Mouse (Mus musculus): ENCODE measurements around the gene Ptcd3. TPM values are rescaled to one million over a fixed set of nuclear protein-coding genes. Genes with fewer than 3 reads are reported as not detected.

Ptcd3 gene
- total and polyA plus RNA-seq, 3 experiments: 6.2 to 198 (median 143) TPM

GRCm38 (mm10) chr6:71940912-71941311 is 32.4 kb upstream of the Ptcd3 start:
- H3K4me3 ChIP-seq (ENCODE audit: low read depth, low read length): no peak overlapping the region
- TF ChIP-seq GATA1 (IDR thresholded peaks at IDR 0.05; ENCODE audit: borderline replicate concordance, low read length) (no peak), GATA2 (IDR thresholded peaks at IDR 0.05; ENCODE audit: borderline replicate concordance, low read depth, low read length) (no peak), POLR2AphosphoS5 (IDR thresholded peaks at IDR 0.05; ENCODE audit: insufficient replicate concordance, low read depth, low read length) (no peak), TAL1 (conservative IDR thresholded peaks at IDR 0.05; ENCODE audit: low read depth, low read length) (no peak), CTCF (IDR thresholded peaks at IDR 0.05; ENCODE audit: low read depth, low read length) (no peak)
- DNase-seq (ENCODE audit: low spot score) (no peak), ATAC-seq (ENCODE audit: extremely low read depth, insufficient number of reproducible peaks, low FRiP score, poor library complexity, severe bottlenecking) (no peak)
- no peaks in the 10 kb centered on the region for H3K27me3 ChIP-seq (ENCODE audit: insufficient read depth, low read length)
- 0 out of 2 replicates have a peak, but pooled peaks cover 2% of the 10 kb centered on the region for H3K4me1 ChIP-seq (ENCODE audit: insufficient read depth, low read depth, low read length)
- H3K36me3 ChIP-seq (replicated peaks): peaks cover 85% of the 10 kb centered on the region
- no peaks in the 10 kb centered on the region for H3K9me3 ChIP-seq (replicated peaks)

GRCm38 (mm10) chr6:71935737-71936136 is 27.2 kb upstream of the Ptcd3 start:
- H3K4me3 ChIP-seq (ENCODE audit: low read depth, low read length): no peak overlapping the region
- H3K27me3 ChIP-seq (ENCODE audit: insufficient read depth, low read length): no peaks in the 10 kb centered on the region
- ATAC-seq (ENCODE audit: extremely low read depth, insufficient number of reproducible peaks, low FRiP score, poor library complexity, severe bottlenecking): no peak
- H3K36me3 ChIP-seq (replicated peaks): peaks cover 95% of the 10 kb centered on the region
- no peak for TF ChIP-seq CTCF (IDR thresholded peaks at IDR 0.05; ENCODE audit: low read depth, low read length)
- no peak for TF ChIP-seq GATA2 (IDR thresholded peaks at IDR 0.05; ENCODE audit: borderline replicate concordance, low read depth, low read length)
- no peak for TF ChIP-seq POLR2AphosphoS5 (IDR thresholded peaks at IDR 0.05; ENCODE audit: insufficient replicate concordance, low read depth, low read length)
- no peak for TF ChIP-seq GATA1 (IDR thresholded peaks at IDR 0.05; ENCODE audit: borderline replicate concordance, low read length)
- no peak for TF ChIP-seq TAL1 (conservative IDR thresholded peaks at IDR 0.05; ENCODE audit: low read depth, low read length)
- no peak for DNase-seq (ENCODE audit: low spot score)
- H3K9me3 ChIP-seq (replicated peaks): no peaks in the 10 kb centered on the region
- 0 out of 2 replicates have a peak, but pooled peaks cover 6% of the 10 kb centered on the region for H3K4me1 ChIP-seq (ENCODE audit: insufficient read depth, low read depth, low read length)

GRCm38 (mm10) chr6:71934081-71934556 is 25.6 kb upstream of the Ptcd3 start:
- TF ChIP-seq TAL1 (conservative IDR thresholded peaks at IDR 0.05; ENCODE audit: low read depth, low read length): no peak
- no peak for TF ChIP-seq CTCF (IDR thresholded peaks at IDR 0.05; ENCODE audit: low read depth, low read length)
- TF ChIP-seq GATA1 (IDR thresholded peaks at IDR 0.05; ENCODE audit: borderline replicate concordance, low read length): no peak
- TF ChIP-seq POLR2AphosphoS5 (IDR thresholded peaks at IDR 0.05; ENCODE audit: insufficient replicate concordance, low read depth, low read length): no peak
- no peak for TF ChIP-seq GATA2 (IDR thresholded peaks at IDR 0.05; ENCODE audit: borderline replicate concordance, low read depth, low read length)
- Histone ChIP-seq H3K4me3 (ENCODE audit: low read depth, low read length) (no peak overlapping the region), H3K27me3 (ENCODE audit: insufficient read depth, low read length) (no peaks in the 10 kb centered on the region), H3K4me1 (ENCODE audit: insufficient read depth, low read depth, low read length) (0 out of 2 replicates have a peak, but pooled peaks cover 6% of the 10 kb centered on the region), H3K36me3 (replicated peaks) (peaks cover 98% of the 10 kb centered on the region), H3K9me3 (replicated peaks) (no peaks in the 10 kb centered on the region)
- ATAC-seq (ENCODE audit: extremely low read depth, insufficient number of reproducible peaks, low FRiP score, poor library complexity, severe bottlenecking): no peak
- DNase-seq (ENCODE audit: low spot score): no peak

GRCm38 (mm10) chr6:71932347-71932746 is 23.8 kb upstream of the Ptcd3 start:
- Histone ChIP-seq H3K4me3 (ENCODE audit: low read depth, low read length) (no peak overlapping the region), H3K4me1 (ENCODE audit: insufficient read depth, low read depth, low read length) (0 out of 2 replicates have a peak, but pooled peaks cover 4% of the 10 kb centered on the region), H3K36me3 (replicated peaks) (peaks cover 98% of the 10 kb centered on the region), H3K9me3 (replicated peaks) (no peaks in the 10 kb centered on the region), H3K27me3 (ENCODE audit: insufficient read depth, low read length) (no peaks in the 10 kb centered on the region)
- TF ChIP-seq POLR2AphosphoS5 (IDR thresholded peaks at IDR 0.05; ENCODE audit: insufficient replicate concordance, low read depth, low read length) (no peak), TAL1 (conservative IDR thresholded peaks at IDR 0.05; ENCODE audit: low read depth, low read length) (no peak), CTCF (IDR thresholded peaks at IDR 0.05; ENCODE audit: low read depth, low read length) (no peak), GATA2 (IDR thresholded peaks at IDR 0.05; ENCODE audit: borderline replicate concordance, low read depth, low read length) (no peak), GATA1 (IDR thresholded peaks at IDR 0.05; ENCODE audit: borderline replicate concordance, low read length) (no peak)
- ATAC-seq (ENCODE audit: extremely low read depth, insufficient number of reproducible peaks, low FRiP score, poor library complexity, severe bottlenecking) (no peak), DNase-seq (ENCODE audit: low spot score) (no peak)

- no peaks in the 10 kb centered on the region for H3K27me3 ChIP-seq (ENCODE audit: insufficient read depth, low read length)
- TF ChIP-seq GATA1 (IDR thresholded peaks at IDR 0.05; ENCODE audit: borderline replicate concordance, low read length): no peak
- no peak for TF ChIP-seq GATA2 (IDR thresholded peaks at IDR 0.05; ENCODE audit: borderline replicate concordance, low read depth, low read length)
- no peak for TF ChIP-seq TAL1 (conservative IDR thresholded peaks at IDR 0.05; ENCODE audit: low read depth, low read length)
- no peak for TF ChIP-seq CTCF (IDR thresholded peaks at IDR 0.05; ENCODE audit: low read depth, low read length)
- TF ChIP-seq POLR2AphosphoS5 (IDR thresholded peaks at IDR 0.05; ENCODE audit: insufficient replicate concordance, low read depth, low read length): no peak
- DNase-seq (ENCODE audit: low spot score) (no peak), ATAC-seq (ENCODE audit: extremely low read depth, insufficient number of reproducible peaks, low FRiP score, poor library complexity, severe bottlenecking) (no peak)
- H3K9me3 ChIP-seq (replicated peaks): no peaks in the 10 kb centered on the region
- 0 out of 2 replicates have a peak, but pooled peaks cover 4% of the 10 kb centered on the region for H3K4me1 ChIP-seq (ENCODE audit: insufficient read depth, low read depth, low read length)
- H3K4me3 ChIP-seq (ENCODE audit: low read depth, low read length): no peak overlapping the region
- peaks cover 98% of the 10 kb centered on the region for H3K36me3 ChIP-seq (replicated peaks)
These were observed 22.4 kb upstream of the Ptcd3 start for GRCm38 (mm10) chr6:71930830-71931437.

- H3K4me1 ChIP-seq (ENCODE audit: insufficient read depth, low read depth, low read length): 0 out of 2 replicates have a peak, but pooled peaks cover 4% of the 10 kb centered on the region
- DNase-seq (ENCODE audit: low spot score) (no peak), ATAC-seq (ENCODE audit: extremely low read depth, insufficient number of reproducible peaks, low FRiP score, poor library complexity, severe bottlenecking) (no peak)
- H3K9me3 ChIP-seq (replicated peaks): no peaks in the 10 kb centered on the region
- H3K27me3 ChIP-seq (ENCODE audit: insufficient read depth, low read length): no peaks in the 10 kb centered on the region
- H3K4me3 ChIP-seq (ENCODE audit: low read depth, low read length): no peak overlapping the region
- peaks cover 97% of the 10 kb centered on the region for H3K36me3 ChIP-seq (replicated peaks)
- TF ChIP-seq GATA1 (IDR thresholded peaks at IDR 0.05; ENCODE audit: borderline replicate concordance, low read length) (no peak), POLR2AphosphoS5 (IDR thresholded peaks at IDR 0.05; ENCODE audit: insufficient replicate concordance, low read depth, low read length) (no peak), TAL1 (conservative IDR thresholded peaks at IDR 0.05; ENCODE audit: low read depth, low read length) (no peak), GATA2 (IDR thresholded peaks at IDR 0.05; ENCODE audit: borderline replicate concordance, low read depth, low read length) (no peak), CTCF (IDR thresholded peaks at IDR 0.05; ENCODE audit: low read depth, low read length) (no peak)
These were observed 21.5 kb upstream of the Ptcd3 start for GRCm38 (mm10) chr6:71930053-71930452.

Data from G1E (cell line).